Mouse (Mus musculus) activated CD4-positive, CD25-positive, alpha-beta regulatory T cell, adult 4 months (primary cell): ENCODE data around the gene Mthfsd. TPM values are rescaled to one million over a fixed set of nuclear protein-coding genes. Genes with fewer than 3 reads are reported as not detected.

Source experiments
- ATAC-seq: one replicate; pipeline ENCODE4 v1.8.0; 2017
- polyA plus RNA-seq, 2 experiments: library from polyadenylated mRNA; unstranded; fragments of 100-300 nt; shearing (Covaris generic); gene quantifications; one replicate each; pipeline ENCODE4 v1.2.1; 2017

Mthfsd gene
- polyA plus RNA-seq, 2 experiments from 2014 or later: 16.1 to 24.7 TPM

- no peak for ATAC-seq
These were observed 13.5 kb upstream of the Mthfsd start for GRCm38 (mm10) chr8:121121704-121122103.

GRCm38 (mm10) chr8:121120456-121121419 lies 12.5 kb upstream of the Mthfsd start:
- ATAC-seq: no peak

GRCm38 (mm10) chr8:121119635-121120455 lies 11.7 kb upstream of the Mthfsd start:
- no peak for ATAC-seq

DNA sequence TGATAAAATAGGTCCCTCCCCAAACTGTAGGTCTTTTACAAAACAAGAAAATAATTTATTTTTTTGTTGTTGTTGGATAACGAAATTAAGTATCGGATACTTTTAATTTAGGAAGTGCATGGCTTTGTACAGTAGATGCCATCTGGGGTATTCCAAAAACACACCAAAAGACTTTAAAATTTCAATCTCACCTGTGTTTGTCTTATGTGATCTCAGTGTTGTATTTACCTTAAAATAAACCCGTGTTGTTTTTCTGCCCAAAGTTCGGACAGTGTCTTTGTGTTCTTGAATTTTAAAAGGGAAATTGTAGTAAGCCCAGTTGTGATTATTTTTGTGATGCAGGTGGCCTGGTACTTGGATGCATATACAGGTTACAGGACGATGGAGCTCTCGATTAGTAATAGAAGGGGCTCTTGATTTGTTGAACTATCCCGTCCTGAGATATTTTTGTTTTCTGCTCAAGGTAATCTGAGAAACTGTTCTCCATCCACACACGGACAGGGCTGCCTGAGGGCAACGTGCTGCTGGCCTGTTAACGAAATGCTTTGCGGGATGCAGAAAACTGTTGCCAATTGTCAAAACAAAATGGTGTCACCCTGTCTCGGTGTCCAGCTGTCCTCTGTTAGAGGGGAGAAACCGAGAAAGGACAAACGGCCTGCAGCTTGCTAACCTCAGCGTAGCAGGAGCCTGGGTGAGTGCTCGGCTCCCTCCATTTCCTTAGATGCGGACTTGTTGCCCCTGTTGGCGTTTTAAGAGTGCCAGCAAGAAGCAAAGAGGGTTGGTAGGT lies 10.6 kb upstream of the Mthfsd start:
- ATAC-seq: no peak

DNA sequence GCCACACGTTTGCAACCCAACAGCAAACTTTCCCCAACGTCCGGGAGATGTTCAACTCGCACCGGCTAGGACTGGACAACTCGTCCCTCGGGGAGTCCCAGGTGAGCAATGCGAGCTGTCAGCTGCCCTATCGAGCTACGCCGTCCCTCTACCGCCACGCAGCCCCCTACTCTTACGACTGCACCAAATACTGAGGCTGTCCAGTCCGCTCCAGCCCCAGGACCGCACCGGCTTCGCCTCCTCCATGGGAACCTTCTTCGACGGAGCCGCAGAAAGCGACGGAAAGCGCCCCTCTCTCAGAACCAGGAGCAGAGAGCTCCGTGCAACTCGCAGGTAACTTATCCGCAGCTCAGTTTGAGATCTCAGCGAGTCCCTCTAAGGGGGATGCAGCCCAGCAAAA lies 9.7 kb upstream of the Mthfsd start:
- ATAC-seq: no peak

- no peak for ATAC-seq
These were observed 9.0 kb upstream of the Mthfsd start for GRCm38 (mm10) chr8:121117186-121117651.

DNA sequence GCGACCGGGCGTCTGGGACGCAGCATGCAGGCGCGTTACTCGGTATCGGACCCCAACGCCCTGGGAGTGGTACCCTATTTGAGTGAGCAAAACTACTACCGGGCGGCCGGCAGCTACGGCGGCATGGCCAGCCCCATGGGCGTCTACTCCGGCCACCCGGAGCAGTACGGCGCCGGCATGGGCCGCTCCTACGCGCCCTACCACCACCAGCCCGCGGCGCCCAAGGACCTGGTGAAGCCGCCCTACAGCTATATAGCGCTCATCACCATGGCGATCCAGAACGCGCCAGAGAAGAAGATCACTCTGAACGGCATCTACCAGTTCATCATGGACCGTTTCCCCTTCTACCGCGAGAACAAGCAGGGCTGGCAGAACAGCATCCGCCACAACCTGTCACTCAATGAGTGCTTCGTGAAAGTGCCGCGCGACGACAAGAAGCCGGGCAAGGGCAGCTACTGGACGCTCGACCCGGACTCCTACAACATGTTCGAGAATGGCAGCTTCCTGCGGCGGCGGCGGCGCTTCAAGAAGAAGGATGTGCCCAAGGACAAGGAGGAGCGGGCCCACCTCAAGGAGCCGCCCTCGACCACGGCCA lies 8.5 kb upstream of the Mthfsd start:
- no peak for ATAC-seq

DNA sequence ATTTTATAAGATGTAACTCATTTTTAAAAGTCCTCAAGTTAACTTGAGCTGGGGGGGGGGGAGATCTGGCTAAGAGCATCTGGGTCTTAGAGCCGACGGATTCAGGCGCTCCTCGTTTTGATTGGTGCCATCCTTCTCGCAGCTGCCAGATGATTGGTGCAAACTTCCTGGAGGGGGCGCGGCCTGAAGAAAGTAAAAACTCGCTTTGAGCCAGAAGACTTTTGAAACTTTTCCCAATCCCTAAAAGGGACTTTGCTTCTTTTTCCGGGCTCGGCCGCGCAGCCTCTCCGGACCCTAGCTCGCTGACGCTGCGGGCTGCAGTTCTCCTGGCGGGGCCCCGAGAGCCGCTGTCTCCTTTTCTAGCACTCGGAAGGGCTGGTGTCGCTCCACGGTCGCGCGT lies 7.8 kb upstream of the Mthfsd start, which contains the start of gene Foxc2:
TSS of gene Foxc2 (plus strand) at position 224 of the 400 bp plus-strand sequence.
- peak; percentile 60 for ATAC-seq

DNA sequence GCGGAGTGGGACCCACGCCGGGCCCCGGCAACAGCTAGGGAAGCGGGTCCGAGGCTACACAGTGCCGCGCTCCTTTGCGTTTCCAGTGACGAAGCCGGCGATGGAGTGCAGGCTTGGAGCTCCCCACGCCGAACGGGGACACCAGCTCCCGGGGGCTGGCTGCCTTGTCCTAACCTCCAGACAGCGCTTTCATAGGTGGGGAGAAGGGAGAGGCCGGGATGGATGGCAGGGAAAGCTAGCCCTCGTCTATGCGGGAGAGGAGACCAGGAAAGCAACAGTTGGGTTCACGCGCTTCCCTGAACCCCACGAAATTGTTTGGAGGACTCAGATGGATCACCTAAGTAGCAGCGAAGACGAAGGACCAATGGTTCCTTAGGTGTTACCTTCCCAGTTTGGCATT lies 6.9 kb upstream of the Mthfsd start:
- no peak for ATAC-seq

DNA sequence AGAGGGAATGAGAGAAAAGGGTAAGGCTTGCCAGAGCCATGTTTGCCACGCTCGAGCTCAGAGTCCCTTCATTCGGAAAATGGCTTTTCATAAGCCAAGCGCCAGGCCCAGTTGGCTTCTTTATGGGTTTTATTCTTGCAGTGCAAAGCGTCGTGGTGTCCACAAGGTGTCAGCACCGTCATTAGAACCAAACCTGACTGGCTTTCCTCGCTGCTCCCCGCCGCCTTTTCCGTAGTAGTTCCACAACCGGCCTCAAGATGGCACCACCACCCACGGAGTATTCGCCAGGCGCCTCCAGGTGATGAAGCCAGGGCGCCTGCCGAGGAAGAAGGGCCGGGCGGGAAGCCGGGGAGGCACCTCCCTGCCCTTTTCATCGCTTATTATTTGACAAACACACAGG lies 5.1 kb upstream of the Mthfsd start:
- ATAC-seq: peak; percentile 84

DNA sequence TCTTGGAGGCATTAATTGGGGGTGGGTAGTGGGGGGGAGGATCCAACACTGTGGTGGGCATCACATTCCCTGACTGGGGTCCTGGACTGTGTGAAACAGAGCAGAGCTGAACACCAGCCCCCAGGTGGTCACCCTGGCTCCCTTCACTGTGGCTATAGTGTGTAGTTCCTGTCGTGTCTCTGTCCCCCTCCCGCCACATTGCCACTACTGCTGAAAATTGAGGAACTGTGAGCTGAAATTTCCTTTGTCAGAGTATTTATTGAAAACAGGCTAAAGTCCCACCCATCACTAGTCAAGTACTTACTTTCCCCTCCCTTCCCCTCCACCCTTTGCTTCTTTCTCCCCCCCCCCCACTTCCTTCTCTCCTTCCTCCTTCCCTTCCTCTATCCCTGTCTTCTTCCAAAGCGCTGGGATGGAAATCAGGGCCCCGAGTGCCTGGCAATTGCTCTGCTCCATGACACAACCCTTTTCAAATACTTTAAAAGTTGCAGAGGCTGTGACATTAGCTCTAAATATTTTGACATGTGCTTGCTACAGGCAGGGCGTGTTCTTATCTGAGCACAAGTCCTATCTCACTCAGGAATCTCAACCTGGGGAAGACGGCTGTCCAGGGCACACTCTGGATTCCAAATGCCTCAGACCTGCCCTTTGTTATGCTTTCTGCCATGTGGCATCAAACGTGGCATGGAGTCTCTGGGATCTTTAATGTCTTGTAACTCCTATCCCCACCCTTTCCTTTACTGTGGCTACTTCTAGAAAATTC lies 3.1 kb upstream of the Mthfsd start:
- no peak for ATAC-seq

DNA sequence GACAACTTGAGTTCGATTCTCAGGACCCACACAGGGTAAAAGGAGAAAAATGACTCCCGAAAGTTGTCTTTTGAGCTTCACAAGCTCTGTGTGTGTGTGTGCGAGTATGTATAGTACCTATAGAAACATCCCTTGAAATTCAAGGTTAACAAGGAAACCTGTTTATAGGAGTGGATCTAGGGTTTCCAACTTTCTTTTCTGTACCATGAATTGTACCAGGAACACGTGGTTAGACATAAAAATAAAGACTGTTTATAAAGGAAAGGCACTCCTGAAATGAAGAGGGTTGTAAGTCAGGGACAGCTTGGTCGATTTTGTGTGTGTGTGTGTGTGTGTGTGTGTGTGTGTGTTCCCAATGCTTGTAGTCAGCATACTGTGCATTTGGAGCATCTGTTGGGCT lies 465 bp upstream of the Mthfsd start:
- no peak for ATAC-seq

- ATAC-seq: no peak
These were observed 4.0 kb downstream of the Mthfsd start for GRCm38 (mm10) chr8:121104049-121104818.

GRCm38 (mm10) chr8:121093496-121093895 lies 14.7 kb downstream of the Mthfsd start:
- no peak for ATAC-seq

GRCm38 (mm10) chr8:121092627-121093026 lies 15.6 kb downstream of the Mthfsd start:
- ATAC-seq: peak; percentile 32

DNA sequence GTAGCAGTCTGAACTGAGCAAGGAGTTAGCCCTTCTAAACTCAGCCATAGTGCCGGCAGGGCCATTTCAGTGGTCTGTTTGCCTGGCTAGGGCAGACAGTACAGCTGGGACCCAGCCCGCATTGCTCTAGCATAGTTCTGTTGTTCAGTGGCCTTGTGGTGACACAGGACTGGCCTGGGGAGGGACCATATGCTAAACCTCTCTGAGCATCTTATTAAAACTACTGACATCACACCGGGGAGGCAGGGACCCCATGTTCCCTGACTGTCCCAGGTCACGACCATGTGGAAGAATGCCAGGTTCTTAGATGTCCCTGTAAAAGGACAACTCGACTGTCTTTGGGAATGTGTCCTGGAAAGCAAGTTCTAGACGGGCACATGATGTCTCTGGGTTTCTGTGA lies 16.1 kb downstream of the Mthfsd start:
- ATAC-seq: no peak

GRCm38 (mm10) chr8:121090716-121091115 lies 17.5 kb downstream of the Mthfsd start:
- no peak for ATAC-seq

- ATAC-seq: no peak
These were observed 18.4 kb downstream of the Mthfsd start for GRCm38 (mm10) chr8:121089631-121090380.

DNA sequence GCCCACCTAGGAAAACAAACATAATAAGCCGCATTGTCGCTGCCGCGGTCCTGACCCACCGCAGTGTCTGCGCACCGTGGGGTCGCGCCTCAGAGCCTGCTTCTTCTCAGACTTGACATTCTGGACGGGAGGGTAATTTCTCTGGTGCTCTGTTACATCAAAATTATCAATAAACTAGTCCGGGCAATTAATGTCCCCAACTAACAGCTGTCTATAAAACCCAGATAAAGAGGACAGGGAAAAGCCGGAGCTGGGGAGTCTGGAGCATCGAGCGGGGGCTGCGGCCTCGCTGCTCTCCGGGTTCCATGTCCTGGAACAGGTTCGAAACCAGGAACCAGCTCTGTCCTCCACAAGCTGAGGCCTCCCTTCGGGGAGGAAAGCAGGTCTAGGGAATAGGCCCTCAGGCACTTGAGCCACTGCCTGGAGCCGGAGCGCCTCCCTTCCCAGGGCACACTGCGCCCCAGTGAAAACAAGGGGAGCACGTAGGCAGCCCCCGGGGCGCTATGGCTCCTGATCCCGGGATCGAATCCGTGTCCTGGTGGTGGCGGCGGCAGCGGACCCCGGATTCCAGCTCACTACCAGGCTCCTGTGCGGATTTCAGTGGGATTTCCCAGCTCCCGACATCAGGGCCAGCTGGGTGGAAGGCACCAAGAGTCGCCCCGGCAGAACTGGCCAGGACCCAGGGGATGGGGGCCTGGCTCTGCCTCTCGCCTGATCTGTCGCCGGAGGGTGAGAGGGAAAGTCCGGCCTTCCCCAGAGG lies 19.1 kb downstream of the Mthfsd start:
- no peak for ATAC-seq
